Mouse (Mus musculus): ENCODE results near the gene Pdzd8.

DNA sequence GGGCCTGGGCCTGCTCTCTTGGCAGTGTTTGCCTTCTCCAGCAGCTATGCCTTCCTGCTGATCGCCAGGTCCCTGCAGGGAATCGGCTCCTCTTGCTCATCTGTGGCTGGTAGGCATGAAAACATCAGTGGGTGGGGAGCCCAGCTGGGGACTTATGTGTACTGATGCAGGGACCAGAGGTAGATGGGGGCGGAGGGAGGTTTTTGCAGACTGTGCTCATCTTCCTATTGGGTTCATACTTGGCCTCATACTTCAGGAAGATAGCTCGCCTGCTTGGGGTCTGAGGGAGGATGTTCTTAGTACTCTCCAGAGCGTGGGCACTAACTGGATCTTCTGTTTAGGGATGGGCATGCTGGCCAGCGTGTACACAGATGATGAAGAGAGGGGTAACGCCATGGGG lies 72.4 kb downstream of the Pdzd8 start:
- no peak for TF ChIP-seq CTCF (conservative IDR thresholded peaks at IDR 0.05; ENCODE audit: insufficient read depth, insufficient read length, low read depth, low read length)
- no peak for TF ChIP-seq POLR2A (IDR thresholded peaks at IDR 0.05; ENCODE audit: low read depth, low read length)
